Mouse (Mus musculus) cerebellum, adult (tissue): ENCODE data around the gene Sgms2.

ENCODE experiments used
- ATAC-seq: cut with Nextera tagmentation; 2 replicates; pipeline ENCODE4 v1.9.2; 2017; ENCODE audit warnings: mild to moderate bottlenecking, moderate library complexity, mixed read lengths; ENCODE audit not compliant: insufficient number of reproducible peaks, low FRiP score, low TSS enrichment

Sgms2 gene

DNA sequence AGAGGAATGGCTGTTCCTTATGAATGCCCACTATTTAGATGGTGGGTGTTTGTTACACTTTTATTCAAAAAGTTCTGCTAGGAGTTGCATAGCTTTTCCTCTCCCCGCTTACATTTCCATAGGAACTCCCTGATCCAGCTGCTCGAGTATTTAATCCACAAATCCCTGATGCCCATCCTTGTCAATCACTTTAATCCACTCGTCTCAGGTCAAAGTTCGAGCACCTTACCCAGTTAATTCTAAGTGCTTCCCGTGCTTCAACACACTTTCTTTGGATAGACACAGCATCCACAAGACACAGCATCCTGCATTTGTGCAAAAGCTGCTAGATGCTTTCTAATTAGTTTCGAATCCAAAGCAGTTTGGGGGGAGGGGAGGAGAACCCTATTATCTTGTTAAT, 220.8 kb downstream of the Sgms2 start:
- no peak for ATAC-seq
